Mouse (Mus musculus): ENCODE results near the gene D930007J09Rik.

GRCm38 (mm10) chr13:32800859-32801258 lies 1.8 kb downstream of the D930007J09Rik start:
- no peak for TF ChIP-seq ELF1 (IDR thresholded peaks at IDR 0.05; ENCODE audit: low read depth, low read length)
- TF ChIP-seq POLR2A (IDR thresholded peaks at IDR 0.05; ENCODE audit: low read depth, low read length), result 0 out of 2 replicates have a peak, but pooled peaks have one; percentile 23
- TF ChIP-seq ZC3H11A (IDR thresholded peaks at IDR 0.05; ENCODE audit: low read depth, low read length), result no peak
- TF ChIP-seq EP300 (IDR thresholded peaks at IDR 0.05; ENCODE audit: low read length), result peak; percentile 60
- no peak for TF ChIP-seq CHD2 (IDR thresholded peaks at IDR 0.05; ENCODE audit: low read length)
- peak; percentile 23 to 74; a peak in 3 of 4 replicates for TF ChIP-seq CTCF (conservative IDR thresholded peaks at IDR 0.05 in 1 of 2, IDR thresholded peaks at IDR 0.05 in 1 of 2; ENCODE audit: low read depth in 2 of 2, low read length in 2 of 2)
- 0 out of 2 replicates have a peak, but pooled peaks have one; percentile 23 for TF ChIP-seq JUND (conservative IDR thresholded peaks at IDR 0.05; ENCODE audit: low read depth, low read length)
- TF ChIP-seq UBTF (IDR thresholded peaks at IDR 0.05; ENCODE audit: low read depth, low read length), result no peak
- TF ChIP-seq POLR2AphosphoS2 (IDR thresholded peaks at IDR 0.05; ENCODE audit: low read depth, low read length), result no peak

Measured in CH12.LX (cell line).